Mouse (Mus musculus) olfactory bulb, adult 2 months (tissue): ENCODE measurements around the gene Pik3cb.

Experiments used
- CTCF ChIP-seq: fragments of 200-500 bp; IDR thresholded peaks from 2 replicates; pipeline ENCODE4 v1.5.1; 2012; ENCODE audit warnings: low read depth, mild to moderate bottlenecking, low read length, moderate library complexity; ENCODE audit not compliant: insufficient read depth
- POLR2A ChIP-seq: fragments of 200-500 bp; IDR thresholded peaks from 2 replicates; pipeline ENCODE4 v1.6.1; 2012; ENCODE audit warnings: mild to moderate bottlenecking, low read depth, low read length, moderate library complexity; ENCODE audit not compliant: insufficient read depth

- TF ChIP-seq CTCF = no peak
- TF ChIP-seq POLR2A = no peak
Measured at GRCm38 (mm10) chr9:99041994-99042393, 98.4 kb downstream of the Pik3cb start.
